Mouse (Mus musculus): ENCODE results near the gene Fpgs. TPM values are rescaled to one million over a fixed set of nuclear protein-coding genes. Genes with fewer than 3 reads are reported as not detected.

Gene Fpgs
- polyA plus RNA-seq, 1 experiment = 26.4 TPM

DNA sequence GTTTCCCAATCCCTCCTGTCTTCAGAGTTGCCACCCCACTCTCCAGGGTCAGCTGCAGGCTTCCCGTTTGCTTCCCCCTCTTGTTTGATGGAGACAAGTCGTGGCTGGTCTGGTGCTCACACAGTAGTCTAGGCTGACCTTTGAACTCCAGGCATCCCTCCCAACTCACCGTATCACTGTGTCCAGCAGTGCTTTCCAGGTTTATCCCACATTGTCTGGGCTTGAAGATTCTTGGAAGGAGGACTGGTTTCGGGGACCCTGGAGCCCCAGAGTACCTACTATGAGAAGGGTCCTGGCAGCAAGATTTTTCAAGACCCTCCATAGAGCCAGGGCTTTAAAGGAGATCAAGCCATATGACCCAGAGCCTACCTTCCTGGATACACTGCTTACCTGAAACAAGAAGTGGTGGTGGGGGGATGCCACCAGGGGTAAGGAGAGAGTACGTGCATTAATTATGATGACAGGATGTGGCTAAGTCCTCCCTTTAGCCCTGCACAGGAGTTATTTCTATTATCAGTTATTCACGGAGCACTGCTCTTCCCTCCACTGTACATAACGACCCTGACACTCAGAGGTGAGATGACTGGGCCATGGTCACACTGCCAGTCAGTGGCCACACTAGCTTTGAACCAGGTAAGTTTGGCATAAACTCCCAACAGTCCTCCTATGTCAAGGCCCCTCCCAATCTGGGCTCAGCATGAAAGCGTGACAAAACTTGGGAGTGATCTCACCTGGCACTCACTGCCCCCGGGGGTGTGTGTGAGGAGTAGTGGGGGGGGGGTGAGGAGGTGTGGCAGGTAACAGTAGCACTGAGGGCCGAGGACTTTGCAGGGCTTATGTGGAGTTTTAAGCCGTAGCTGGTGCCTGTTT lies 10.4 kb upstream of the Fpgs start:
- Histone ChIP-seq H3K27ac (ENCODE audit: insufficient read depth, low read length) (peak overlapping the region; percentile 41), H3K4me3 (ENCODE audit: insufficient read depth, low read length) (no peak overlapping the region), H3K4me1 (ENCODE audit: control insufficient read depth, insufficient read depth, low read length) (peaks cover 17% of the 10 kb centered on the region; the same call in 1 of the 2 replicates)
- TF ChIP-seq POLR2A (IDR thresholded peaks at IDR 0.05; ENCODE audit: low read depth, low read length) = no peak
- TF ChIP-seq CTCF (IDR thresholded peaks at IDR 0.05; ENCODE audit: borderline replicate concordance, insufficient read depth, low read length) = no peak

DNA sequence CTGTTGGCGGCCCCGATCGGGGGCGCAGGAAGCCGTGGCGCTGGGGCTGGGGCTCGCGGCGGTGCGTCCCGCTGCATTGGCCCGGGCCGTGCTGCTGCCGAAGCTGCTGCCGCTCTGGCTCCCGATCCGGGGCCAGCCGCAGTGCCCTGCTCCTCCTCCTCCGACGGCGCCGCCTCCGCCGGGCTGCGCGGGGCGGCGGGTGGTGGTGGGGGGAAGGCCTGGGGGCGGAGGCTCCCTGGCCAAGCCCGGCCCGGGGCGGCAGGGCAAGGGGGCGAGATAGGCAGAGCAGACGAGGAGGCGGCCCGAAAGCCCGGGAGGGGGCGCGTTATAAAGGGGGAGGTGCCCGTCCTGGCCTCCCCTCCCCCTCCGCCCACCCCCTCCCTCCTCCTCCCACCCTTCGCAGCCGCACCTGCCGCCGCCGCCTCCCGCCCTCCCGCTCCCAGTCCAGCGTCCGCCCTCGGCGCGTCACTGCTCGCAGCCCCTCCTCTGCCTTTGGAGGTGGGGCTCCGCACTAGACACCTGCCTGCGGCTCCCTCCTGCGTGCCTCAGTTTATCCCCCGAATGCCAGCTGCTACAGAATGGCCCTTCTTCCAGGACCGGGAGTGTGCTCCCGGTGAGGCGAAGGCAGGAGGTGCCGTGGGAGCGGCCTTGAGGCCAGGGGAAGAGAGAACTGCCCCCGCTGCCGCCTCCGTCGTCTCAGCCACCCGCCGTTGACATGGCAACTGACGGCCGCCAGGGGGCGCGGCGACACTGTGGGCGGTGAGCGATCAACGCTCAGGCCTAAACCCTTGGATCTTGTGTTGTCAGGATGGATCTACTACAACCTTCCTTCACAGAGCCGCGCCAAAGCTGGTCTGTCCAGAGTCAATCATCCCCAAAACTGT lies 9.2 kb upstream of the Fpgs start, which contains the start of gene Cdk9:
Gene Cdk9, minus strand, starts transcription at position 143 of the 884 bp plus-strand sequence.
- peak; percentile 64 for TF ChIP-seq POLR2A (IDR thresholded peaks at IDR 0.05; ENCODE audit: low read depth, low read length)
- TF ChIP-seq CTCF (IDR thresholded peaks at IDR 0.05; ENCODE audit: borderline replicate concordance, insufficient read depth, low read length) = peak; percentile 99
- Histone ChIP-seq H3K27ac (ENCODE audit: insufficient read depth, low read length) (peak within 1 kb of the TSS; percentile 97), H3K4me1 (ENCODE audit: control insufficient read depth, insufficient read depth, low read length) (peaks cover 17% of the 10 kb centered on the region; the same call in 1 of the 2 replicates), H3K4me3 (ENCODE audit: insufficient read depth, low read length) (peak within 1 kb of the TSS; percentile 89)

DNA sequence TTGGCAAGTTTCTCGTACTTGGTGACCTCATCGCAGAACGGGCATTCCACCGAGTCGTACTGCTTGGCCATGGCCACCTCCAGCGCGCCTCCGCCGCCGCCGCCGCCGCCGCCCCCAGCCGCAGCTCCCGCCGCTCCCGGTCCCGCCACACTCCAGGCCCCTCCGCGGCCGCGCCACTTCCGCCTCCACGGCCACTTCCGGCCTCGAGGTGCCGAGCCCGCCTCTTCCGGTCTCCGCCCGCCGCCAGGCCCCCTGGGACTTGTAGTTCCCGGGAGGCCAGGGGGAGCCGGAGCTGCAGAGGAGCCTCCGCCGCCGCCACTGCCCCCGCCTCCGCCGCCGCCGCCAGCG lies 8.6 kb upstream of the Fpgs start:
- Histone ChIP-seq H3K27ac (ENCODE audit: insufficient read depth, low read length) (peak overlapping the region; percentile 97), H3K4me1 (ENCODE audit: control insufficient read depth, insufficient read depth, low read length) (peaks cover 17% of the 10 kb centered on the region; the same call in 1 of the 2 replicates), H3K4me3 (ENCODE audit: insufficient read depth, low read length) (peak overlapping the region; percentile 89)
- TF ChIP-seq POLR2A (IDR thresholded peaks at IDR 0.05; ENCODE audit: low read depth, low read length) (no peak; the same call in 1 of the 2 replicates), CTCF (IDR thresholded peaks at IDR 0.05; ENCODE audit: borderline replicate concordance, insufficient read depth, low read length) (no peak)

DNA sequence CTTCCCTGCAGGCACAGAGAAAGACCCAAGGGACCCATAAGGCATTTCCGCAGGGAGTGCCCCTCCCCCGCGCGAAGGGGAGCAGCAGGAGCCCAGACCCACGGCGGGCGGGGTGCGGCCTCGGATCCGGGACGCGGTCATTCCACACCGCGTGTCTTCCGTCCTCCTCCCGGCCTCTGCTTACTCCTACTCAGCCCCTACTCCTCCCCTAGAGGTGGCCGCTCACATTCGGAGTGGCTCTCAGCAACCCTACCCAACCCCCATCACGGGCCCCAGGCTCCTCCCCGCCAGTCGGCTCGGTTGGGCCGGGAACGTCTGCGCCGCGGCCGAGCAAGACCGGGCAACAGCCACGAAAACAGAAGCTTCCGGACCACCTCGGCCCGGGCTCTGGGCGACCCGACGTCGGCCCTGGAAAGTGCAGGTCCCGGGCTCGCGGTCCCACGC lies 8.2 kb upstream of the Fpgs start:
- H3K4me1 ChIP-seq (ENCODE audit: control insufficient read depth, insufficient read depth, low read length) = peaks cover 17% of the 10 kb centered on the region; the same call in 1 of the 2 replicates
- H3K27ac ChIP-seq (ENCODE audit: insufficient read depth, low read length) = peak overlapping the region; percentile 97
- H3K4me3 ChIP-seq (ENCODE audit: insufficient read depth, low read length) = peak overlapping the region; percentile 89
- TF ChIP-seq POLR2A (IDR thresholded peaks at IDR 0.05; ENCODE audit: low read depth, low read length) = no peak
- TF ChIP-seq CTCF (IDR thresholded peaks at IDR 0.05; ENCODE audit: borderline replicate concordance, insufficient read depth, low read length) = no peak

DNA sequence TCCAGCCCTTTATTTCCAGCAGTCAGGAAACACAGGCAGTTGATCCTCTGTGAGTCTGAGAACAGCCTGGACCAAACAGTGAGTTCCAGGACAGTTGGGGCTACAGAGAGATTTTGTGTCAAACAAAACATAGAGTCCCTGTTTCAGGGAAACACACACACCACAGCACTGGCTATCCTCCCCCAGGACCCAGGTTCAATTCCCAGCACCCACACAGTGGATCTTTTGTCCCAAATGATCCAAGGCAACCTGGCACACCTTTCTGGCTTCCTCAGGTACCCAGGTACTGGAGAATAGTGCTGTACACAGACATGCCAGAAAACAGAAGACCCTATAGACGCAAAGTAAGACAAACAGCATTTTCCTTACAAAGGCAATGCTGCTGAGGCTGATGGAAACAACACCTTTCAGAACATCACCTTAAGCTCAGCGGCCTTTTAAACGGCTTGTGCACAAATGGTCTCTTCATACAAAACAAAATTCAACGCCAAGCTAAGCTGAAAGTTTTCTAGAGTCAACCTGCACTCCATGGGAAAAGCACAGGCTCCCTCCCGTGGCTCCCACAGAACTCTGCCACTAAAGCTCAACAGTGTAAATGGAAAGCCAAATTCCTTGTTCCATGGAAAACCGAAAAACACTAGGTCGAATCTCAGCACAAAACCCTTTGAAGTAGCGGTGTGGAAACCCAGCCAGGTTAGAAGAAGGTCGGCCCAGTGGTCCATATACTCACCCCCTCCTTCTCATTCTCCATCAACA lies 7.5 kb upstream of the Fpgs start:
- Histone ChIP-seq H3K4me3 (ENCODE audit: insufficient read depth, low read length) (peak overlapping the region; percentile 89), H3K27ac (ENCODE audit: insufficient read depth, low read length) (peak overlapping the region; percentile 97), H3K4me1 (ENCODE audit: control insufficient read depth, insufficient read depth, low read length) (peaks cover 17% of the 10 kb centered on the region; the same call in 1 of the 2 replicates)
- TF ChIP-seq CTCF (IDR thresholded peaks at IDR 0.05; ENCODE audit: borderline replicate concordance, insufficient read depth, low read length) = no peak
- no peak for TF ChIP-seq POLR2A (IDR thresholded peaks at IDR 0.05; ENCODE audit: low read depth, low read length)

DNA sequence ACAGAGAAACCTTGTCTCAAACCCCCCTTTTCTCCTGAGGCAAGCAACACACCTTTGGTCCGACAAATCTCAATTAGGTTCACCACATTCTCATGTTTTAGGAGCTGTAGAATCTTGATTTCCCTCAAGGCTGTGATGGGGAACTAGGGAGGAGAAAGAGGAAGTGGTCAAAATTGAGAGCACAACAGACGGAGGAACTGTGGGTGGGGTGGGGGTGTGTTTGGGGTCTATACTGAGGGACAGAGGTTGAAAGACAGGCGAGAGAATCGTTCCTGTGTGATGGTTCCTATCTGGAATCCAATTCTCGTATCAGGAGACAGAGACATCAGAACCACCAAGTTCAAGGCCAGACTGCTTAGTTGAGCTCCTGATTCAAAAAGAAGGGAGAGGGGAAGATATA lies 6.5 kb upstream of the Fpgs start:
- Histone ChIP-seq H3K4me3 (ENCODE audit: insufficient read depth, low read length) (no peak overlapping the region), H3K4me1 (ENCODE audit: control insufficient read depth, insufficient read depth, low read length) (peaks cover 17% of the 10 kb centered on the region; the same call in 1 of the 2 replicates), H3K27ac (ENCODE audit: insufficient read depth, low read length) (no peak overlapping the region)
- TF ChIP-seq CTCF (IDR thresholded peaks at IDR 0.05; ENCODE audit: borderline replicate concordance, insufficient read depth, low read length) (no peak), POLR2A (IDR thresholded peaks at IDR 0.05; ENCODE audit: low read depth, low read length) (no peak)

DNA sequence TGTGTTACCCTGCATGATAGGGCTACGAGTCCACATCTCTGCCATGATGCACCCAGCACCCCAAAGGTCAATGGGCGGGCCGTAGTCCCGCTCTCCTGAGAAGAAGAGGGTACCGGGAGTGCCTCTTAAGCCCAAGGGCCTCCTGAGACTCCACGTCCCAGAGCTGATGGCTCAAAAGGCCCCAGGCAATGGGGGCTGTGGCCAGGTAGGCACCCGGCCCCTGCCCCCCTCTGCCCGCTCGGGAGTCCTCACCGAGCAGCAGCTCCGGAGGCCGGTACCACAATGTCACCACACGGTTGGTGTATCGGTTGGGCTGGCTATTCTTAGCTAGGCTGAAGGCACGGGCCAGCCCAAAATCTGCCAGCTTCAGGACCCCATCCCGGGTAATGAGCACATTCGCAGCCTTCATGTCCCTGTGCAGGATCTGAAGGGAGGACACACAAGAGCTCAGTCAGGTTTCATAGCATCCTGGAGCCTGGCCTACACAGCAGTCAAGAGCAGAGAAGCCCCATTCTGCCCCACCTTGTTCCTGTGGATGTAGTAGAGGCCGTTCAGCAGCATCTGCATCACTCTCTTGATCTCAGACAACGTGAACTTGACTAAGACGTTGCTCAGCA lies 5.7 kb upstream of the Fpgs start:
- Histone ChIP-seq H3K27ac (ENCODE audit: insufficient read depth, low read length) (no peak overlapping the region), H3K4me1 (ENCODE audit: control insufficient read depth, insufficient read depth, low read length) (peaks cover 13% of the 10 kb centered on the region; the same call in 1 of the 2 replicates), H3K4me3 (ENCODE audit: insufficient read depth, low read length) (no peak overlapping the region)
- no peak for TF ChIP-seq CTCF (IDR thresholded peaks at IDR 0.05; ENCODE audit: borderline replicate concordance, insufficient read depth, low read length)
- TF ChIP-seq POLR2A (IDR thresholded peaks at IDR 0.05; ENCODE audit: low read depth, low read length) = no peak

DNA sequence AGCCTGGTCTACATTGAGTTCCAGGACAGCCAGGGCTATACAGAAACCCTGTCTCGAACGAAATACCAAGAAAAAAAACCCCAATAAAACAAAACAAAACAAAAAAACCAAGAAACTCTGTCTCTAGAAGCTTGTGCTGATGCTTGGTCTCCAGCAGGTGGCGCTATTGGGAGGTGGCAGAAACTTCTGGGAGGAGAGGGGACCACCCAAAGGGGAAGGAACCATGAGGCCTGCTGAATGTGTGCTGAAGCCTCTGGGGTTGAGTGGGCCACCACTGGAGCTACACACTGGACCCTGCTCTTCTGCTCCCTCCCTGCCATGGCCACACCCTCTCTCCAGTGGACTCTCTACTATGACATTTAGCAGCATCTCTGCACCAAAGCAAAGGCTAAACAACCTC lies 4.7 kb upstream of the Fpgs start:
- Histone ChIP-seq H3K27ac (ENCODE audit: insufficient read depth, low read length) (no peak overlapping the region), H3K4me3 (ENCODE audit: insufficient read depth, low read length) (no peak overlapping the region), H3K4me1 (ENCODE audit: control insufficient read depth, insufficient read depth, low read length) (peaks cover 4% of the 10 kb centered on the region; the same call in 1 of the 2 replicates)
- TF ChIP-seq CTCF (IDR thresholded peaks at IDR 0.05; ENCODE audit: borderline replicate concordance, insufficient read depth, low read length) (peak; percentile 48; the same call in 1 of the 2 replicates), POLR2A (IDR thresholded peaks at IDR 0.05; ENCODE audit: low read depth, low read length) (no peak)

Measured in embryonic fibroblast, embryonic 13.5 days (primary cell).